In genomic region chr6:112191032-112191431, GRCm38 (mm10) we compare ENCODE assay signal across 8 mouse cellular contexts.
DNase-seq lines count a peak whose midpoint lies in the region; ATAC-seq and TF ChIP-seq lines count a peak whose summit lies in the region.
"Had no signal": no experiment of that assay in that cellular context is flagged by ENCODE, and none has a peak within 500 bp of the region (broad histone marks: within the 10 kb centered on the region; RNA-seq: fewer than 3 reads in every experiment).

No protein-coding gene starts in this region.

- no peak for TF ChIP-seq POLR2A in MEL (IDR thresholded peaks at IDR 0.05; ENCODE audit: control insufficient read depth in 1 of 2, insufficient read depth in 1 of 2, low read depth in 1 of 2, low read length in 2 of 2, poor library complexity in 1 of 2)

- no peak overlapping the region for H3K27ac ChIP-seq in MEL (ENCODE audit: control insufficient read depth, low read depth, low read length)
- H3K27ac ChIP-seq in lung, embryonic 16.5 days (ENCODE audit: low read length), result no peak overlapping the region
- H3K27ac ChIP-seq: neural tube, embryonic 13.5 days had no signal

- H3K27me3 ChIP-seq in MEL (ENCODE audit: control insufficient read depth in 1 of 2, insufficient read depth in 2 of 2, low read length in 2 of 2), result no peaks in the 10 kb centered on the region
- H3K27me3 ChIP-seq in lung, embryonic 16.5 days (ENCODE audit: control insufficient read depth, insufficient read depth, low read depth, low read length), result no peaks in the 10 kb centered on the region
- H3K27me3 ChIP-seq: neural tube, embryonic 13.5 days had no signal

- peak; percentile 62 for TF ChIP-seq RAD21 in MEL (IDR thresholded peaks at IDR 0.05; ENCODE audit: low read depth, low read length)

- peak; percentile 21; the same call in 1 of the 2 replicates for ATAC-seq in lung, embryonic 16.5 days (ENCODE audit: low read depth)

- no peaks in the 10 kb centered on the region for H3K9me3 ChIP-seq in MEL (replicated peaks; ENCODE audit: insufficient read depth, low read length)
- no peaks in the 10 kb centered on the region for H3K9me3 ChIP-seq in lung, embryonic 16.5 days (ENCODE audit: control insufficient read depth, low read length)
- H3K9me3 ChIP-seq: neural tube, embryonic 13.5 days had no signal

- H3K9ac ChIP-seq in MEL (ENCODE audit: control insufficient read depth, low read depth, low read length, poor library complexity, severe bottlenecking), result no peak overlapping the region
- no peak overlapping the region for H3K9ac ChIP-seq in lung, embryonic 16.5 days (ENCODE audit: low read length)
- H3K9ac ChIP-seq: neural tube, embryonic 13.5 days had no signal

- no peaks in the 10 kb centered on the region for H3K36me3 ChIP-seq in MEL (ENCODE audit: control insufficient read depth in 1 of 2, insufficient read depth in 2 of 2, low read length in 2 of 2)
- H3K36me3 ChIP-seq in lung, embryonic 16.5 days (ENCODE audit: control insufficient read depth, insufficient read depth, low read length), result no peaks in the 10 kb centered on the region
- H3K36me3 ChIP-seq: neural tube, embryonic 13.5 days had no signal

- H3K4me1 ChIP-seq in MEL (ENCODE audit: control insufficient read depth in 1 of 2, insufficient read depth in 2 of 2, low read length in 2 of 2), result no peaks in the 10 kb centered on the region
- H3K4me1 ChIP-seq in lung, embryonic 16.5 days (replicated peaks; ENCODE audit: control insufficient read depth, insufficient read depth, low read length), result no peaks in the 10 kb centered on the region
- H3K4me1 ChIP-seq: neural tube, embryonic 13.5 days had no signal

- peak; percentile 49 to 56 for DNase-seq in B cell, adult 2 months
- peak; percentile 21 for DNase-seq in MEL (ENCODE audit: low read depth, low spot score)
- DNase-seq in cerebellum, postnatal 14 days, result peak; percentile 87
- peak; percentile 80 to 85 for DNase-seq in frontal cortex, postnatal 25 days (ENCODE audit: low spot score in 2 of 2)
- peak; percentile 69 to 90 for DNase-seq in layer of hippocampus, adult 18-20 months (ENCODE audit: low spot score in 2 of 2)
- DNase-seq in right cerebral cortex, postnatal 14 days, result peak; percentile 61

- peak; percentile 47 to 69 (median 55) for TF ChIP-seq CTCF in MEL (IDR thresholded peaks at IDR 0.05 in 2 of 3, conservative IDR thresholded peaks at IDR 0.05 in 1 of 3; ENCODE audit: control insufficient read depth in 1 of 3, insufficient read depth in 1 of 3, low read depth in 2 of 3, low read length in 3 of 3, poor library complexity in 1 of 3, severe bottlenecking in 1 of 3)

- TF ChIP-seq EP300 in MEL (IDR thresholded peaks at IDR 0.05; ENCODE audit: low read depth in 1 of 2, low read length in 2 of 2), result no peak

- H3K4me2 ChIP-seq in lung, embryonic 16.5 days (ENCODE audit: low read depth, low read length), result no peak overlapping the region
- H3K4me2 ChIP-seq: neural tube, embryonic 13.5 days had no signal

- 42% methylated on average over 6 of the region's 6 CpGs for WGBS in lung, embryonic 16.5 days

- H3K79me2 ChIP-seq in MEL (ENCODE audit: control insufficient read depth, insufficient read depth, low read length, poor library complexity), result no peaks in the 10 kb centered on the region

- H3K4me3 ChIP-seq in MEL (ENCODE audit: control insufficient read depth in 1 of 2, insufficient read depth in 1 of 2, low read depth in 2 of 2, low read length in 2 of 2), result no peak overlapping the region
- no peak overlapping the region for H3K4me3 ChIP-seq in lung, embryonic 16.5 days (ENCODE audit: low read length)
- H3K4me3 ChIP-seq: neural tube, embryonic 13.5 days had no signal

TF ChIP-seq in MEL, 35 proteins besides CTCF, POLR2A, EP300 and RAD21:
- TF ChIP-seq UBTF (IDR thresholded peaks at IDR 0.05; ENCODE audit: borderline replicate concordance, insufficient read depth, low read depth, low read length) (no peak), SMC3 (IDR thresholded peaks at IDR 0.05; ENCODE audit: low read depth, low read length) (peak; percentile 46), ZC3H11A (IDR thresholded peaks at IDR 0.05; ENCODE audit: low read depth, low read length) (peak; percentile 38)

Comparison
In these comparisons a context has a peak if more than half of its experiments do, and no peak if none do; other contexts are left out.
1. DNase-seq: peak in every context shown above with its lines; median percentile 87 in cerebellum, postnatal 14 days; 82 in frontal cortex, postnatal 25 days; 80 in layer of hippocampus, adult 18-20 months; 61 in right cerebral cortex, postnatal 14 days; 52 in B cell, adult 2 months; 21 in MEL.